In the genomic region with DNA sequence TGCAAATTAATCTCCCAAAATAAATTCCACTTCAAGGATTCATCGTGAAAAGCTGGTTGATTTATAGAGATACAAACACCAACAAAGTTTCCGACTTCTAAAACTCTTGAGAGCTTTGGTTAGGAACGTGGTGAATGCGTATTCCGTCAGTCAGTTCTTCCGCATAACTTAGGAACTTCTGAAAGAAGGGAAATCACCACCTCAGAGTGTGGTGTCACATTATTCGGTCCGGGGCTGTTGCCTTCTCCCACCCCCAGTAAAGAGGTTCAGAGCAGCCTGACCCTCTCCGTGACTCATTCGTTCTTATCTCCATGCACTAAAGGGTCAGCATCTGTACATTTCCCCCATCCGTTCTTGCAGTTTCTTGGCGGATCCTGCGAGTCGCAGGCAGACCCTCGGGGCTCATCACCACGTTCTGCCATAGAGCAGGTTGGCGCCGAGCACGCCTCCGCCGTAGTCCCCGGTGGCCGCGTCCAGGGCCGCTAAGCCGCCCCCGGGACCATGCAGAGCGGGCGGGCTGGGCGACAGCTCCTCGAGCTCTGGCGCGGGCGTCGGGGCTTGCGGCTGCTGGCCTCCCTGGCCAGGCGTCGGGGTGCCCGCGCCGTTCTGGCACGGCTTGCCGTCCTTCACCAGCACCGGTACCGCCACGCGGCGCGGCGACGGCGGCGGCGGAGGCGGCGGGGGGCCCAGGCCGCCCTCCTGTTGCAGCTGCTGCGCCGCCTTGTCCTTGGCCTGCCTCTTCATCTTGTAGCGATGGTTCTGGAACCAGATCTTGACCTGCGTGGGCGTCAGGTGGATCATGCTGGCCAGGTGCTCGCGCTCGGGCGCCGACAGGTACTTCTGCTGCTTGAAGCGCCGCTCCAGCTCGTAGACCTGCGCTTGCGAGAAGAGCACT, we compare ENCODE assay signal across 8 mouse cellular contexts. TPM values are rescaled to one million over a fixed set of nuclear protein-coding genes. Genes with fewer than 3 reads are reported as not detected.
A peak's percentile ranks its signal among the peaks of the same experiment; 100 is the strongest.
DNase-seq lines count a peak whose midpoint lies in the region; ATAC-seq and TF ChIP-seq lines count a peak whose summit lies in the region.

No protein-coding gene starts in this region.

- no peak overlapping the region for H3K27ac ChIP-seq in intestine, postnatal 0 days (ENCODE audit: low read depth, low read length)
- H3K27ac ChIP-seq in lung, embryonic 16.5 days (ENCODE audit: low read length), result no peak overlapping the region

- peak; percentile 23 for DNase-seq in gastrocnemius, postnatal 10 days
- no peak for DNase-seq in gastrocnemius, adult 18-20 months (ENCODE audit: low spot score)
- DNase-seq in adrenal gland, postnatal 14 days, result peak; percentile 13
- peak; percentile 8 for DNase-seq in gastrocnemius, postnatal 25 days
- DNase-seq in ovary, postnatal 36 days (ENCODE audit: low spot score), result peak; percentile 29
- DNase-seq in layer of hippocampus, adult 9-10 months (ENCODE audit: low spot score), result no peak

- no peaks in the 10 kb centered on the region for H3K9me3 ChIP-seq in intestine, postnatal 0 days (ENCODE audit: control insufficient read depth)
- no peaks in the 10 kb centered on the region for H3K9me3 ChIP-seq in lung, embryonic 16.5 days (ENCODE audit: control insufficient read depth, low read length)

- H3K36me3 ChIP-seq in intestine, postnatal 0 days (ENCODE audit: control insufficient read depth, insufficient read depth), result no peaks in the 10 kb centered on the region
- no peaks in the 10 kb centered on the region for H3K36me3 ChIP-seq in lung, embryonic 16.5 days (ENCODE audit: control insufficient read depth, insufficient read depth, low read length)

- H3K9ac ChIP-seq in intestine, postnatal 0 days (ENCODE audit: low read depth, low read length), result no peak overlapping the region
- no peak overlapping the region for H3K9ac ChIP-seq in lung, embryonic 16.5 days (ENCODE audit: low read length)

- peak; percentile 44; the same call in 1 of the 2 replicates for ATAC-seq in intestine, postnatal 0 days
- ATAC-seq in lung, embryonic 16.5 days (ENCODE audit: low read depth), result peak; percentile 65

- peak overlapping the region; percentile 85 for H3K4me2 ChIP-seq in intestine, postnatal 0 days (replicated peaks; ENCODE audit: low read depth)
- peak overlapping the region; percentile 65 for H3K4me2 ChIP-seq in lung, embryonic 16.5 days (ENCODE audit: low read depth, low read length)

- WGBS in intestine, postnatal 0 days, result 2% methylated on average over 67 of the region's 72 CpGs
- WGBS in lung, embryonic 16.5 days, result 2% methylated on average over 52 of the region's 72 CpGs

- peak overlapping the region; percentile 45 for H3K4me3 ChIP-seq in intestine, postnatal 0 days (ENCODE audit: low read depth, low read length)
- peak overlapping the region; percentile 50 for H3K4me3 ChIP-seq in lung, embryonic 16.5 days (ENCODE audit: low read length)

- H3K27me3 ChIP-seq in intestine, postnatal 0 days (replicated peaks; ENCODE audit: control insufficient read depth, insufficient read depth, low read length), result peaks cover 74% of the 10 kb centered on the region
- H3K27me3 ChIP-seq in lung, embryonic 16.5 days (ENCODE audit: control insufficient read depth, insufficient read depth, low read depth, low read length), result peaks cover 57% of the 10 kb centered on the region

- no peak for TF ChIP-seq CTCF in intestine, postnatal 0 days (IDR thresholded peaks at IDR 0.05; ENCODE audit: low read depth)

- 0 out of 2 replicates have a peak, but pooled peaks cover 2% of the 10 kb centered on the region for H3K4me1 ChIP-seq in intestine, postnatal 0 days (replicated peaks; ENCODE audit: control insufficient read depth, insufficient read depth, low read length)
- H3K4me1 ChIP-seq in lung, embryonic 16.5 days (replicated peaks; ENCODE audit: control insufficient read depth, insufficient read depth, low read length), result peaks cover 8% of the 10 kb centered on the region

RNA-seq across cellular contexts. Expression of gene Nkx2-4, which starts 1.5 kb away (rescaled TPM):
- not detected for total RNA-seq in gastrocnemius, postnatal 10 days (2021)
- total RNA-seq in gastrocnemius, adult 18-20 months (2021), result not detected
- not detected in 2 replicates for total RNA-seq in adrenal gland, postnatal 14 days (2021)
- total RNA-seq in gastrocnemius, postnatal 25 days (2021), result not detected
- not detected in 2 replicates for polyA plus RNA-seq in intestine, postnatal 0 days (2015; fragmentation: Nextera tagmentation; extraction: Ambion mirVana)
- not detected in 2 replicates for polyA plus RNA-seq in lung, embryonic 16.5 days (2015; fragmentation: Nextera tagmentation; extraction: Ambion mirVana)

Comparison
In these comparisons a context has a peak if more than half of its experiments do, and no peak if none do; other contexts are left out.
1. DNase-seq: peak in gastrocnemius, postnatal 10 days (single experiment), adrenal gland, postnatal 14 days (single experiment), gastrocnemius, postnatal 25 days (single experiment) and ovary, postnatal 36 days (single experiment); none in gastrocnemius, adult 18-20 months (single experiment) and layer of hippocampus, adult 9-10 months (single experiment).